Mouse (Mus musculus) retina, postnatal 1 day (tissue): ENCODE data around the gene Grid1.

ENCODE experiments used
- DNase-seq: peaks from one replicate; pipeline ENCODE4 v3.0.0-alpha.2; 2012

Gene Grid1

DNA sequence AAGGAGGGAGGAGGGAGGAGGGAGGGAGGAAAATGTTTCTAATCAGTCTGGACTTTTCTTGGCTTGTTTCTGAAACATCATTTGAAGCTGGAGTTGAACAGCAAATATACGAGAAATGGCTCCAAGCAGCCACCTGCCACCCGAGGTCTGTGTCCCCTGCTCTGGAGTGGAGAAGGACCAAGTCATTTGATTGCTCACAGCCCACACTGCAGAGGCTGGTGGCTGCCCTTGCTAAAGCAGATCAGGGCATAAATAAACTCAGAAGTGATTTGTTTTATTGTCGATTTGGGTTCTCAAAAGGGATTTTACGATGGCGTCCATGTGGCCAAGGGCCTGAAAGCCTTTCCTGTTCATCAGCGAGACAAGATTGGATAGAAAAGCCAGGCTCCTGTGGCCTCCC, 423.0 kb downstream of the Grid1 start:
- DNase-seq, result no peak

DNA sequence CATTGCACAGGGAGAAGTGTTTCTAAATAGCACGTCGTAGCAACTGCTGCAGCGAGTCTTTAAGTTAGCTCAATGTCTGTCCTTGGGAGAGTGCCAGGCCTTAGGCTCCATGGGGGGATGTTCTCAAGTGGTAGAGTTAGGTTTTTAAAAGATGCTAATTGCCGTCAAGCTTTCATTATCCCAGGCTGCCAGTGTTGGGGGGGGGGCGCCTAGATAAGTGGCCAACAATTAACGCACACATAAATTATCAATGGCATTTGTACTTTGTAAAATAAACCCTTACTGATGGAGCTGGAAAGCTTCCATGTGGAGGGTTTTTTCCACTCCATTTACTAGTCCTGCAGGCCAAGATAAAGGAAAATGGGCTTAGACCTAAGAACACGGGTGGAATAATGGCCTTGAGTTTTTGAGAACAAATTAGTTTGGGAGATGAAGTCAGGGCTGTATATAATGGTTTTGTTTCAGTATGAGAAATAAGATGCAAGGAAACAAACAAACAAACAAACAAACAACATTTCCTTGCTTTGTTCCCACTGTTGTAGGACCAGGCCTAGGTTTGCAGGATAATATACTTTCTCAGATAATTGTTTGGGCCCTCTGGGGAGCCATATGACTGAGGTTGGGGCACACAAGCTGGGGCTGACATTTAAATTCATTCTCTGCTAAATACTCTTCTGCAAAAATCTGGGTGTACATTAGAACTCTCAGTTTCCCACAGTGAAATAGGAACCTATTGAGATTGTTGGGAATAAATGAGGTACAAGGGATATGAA, 425.1 kb downstream of the Grid1 start:
- DNase-seq, result peak; percentile 24

DNA sequence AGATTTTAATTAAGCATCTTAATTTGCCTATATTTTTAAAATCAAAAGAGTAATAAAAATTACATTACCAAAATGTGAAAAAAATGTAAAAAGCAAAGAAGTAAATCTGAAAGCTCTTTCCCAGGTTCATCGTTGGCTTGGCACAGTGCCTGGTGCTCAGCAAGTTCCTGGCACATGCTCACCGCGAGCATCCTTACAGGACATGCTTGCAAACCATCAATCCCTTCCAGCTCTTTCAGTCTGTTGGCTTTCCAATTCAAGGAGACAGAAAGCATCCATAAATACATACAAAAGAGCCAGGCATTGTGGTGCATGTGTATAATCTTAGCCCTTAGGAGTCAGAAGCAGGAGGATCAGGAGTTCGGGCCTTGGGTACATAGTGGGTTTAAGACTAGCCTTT, 430.5 kb downstream of the Grid1 start:
- no peak for DNase-seq

DNA sequence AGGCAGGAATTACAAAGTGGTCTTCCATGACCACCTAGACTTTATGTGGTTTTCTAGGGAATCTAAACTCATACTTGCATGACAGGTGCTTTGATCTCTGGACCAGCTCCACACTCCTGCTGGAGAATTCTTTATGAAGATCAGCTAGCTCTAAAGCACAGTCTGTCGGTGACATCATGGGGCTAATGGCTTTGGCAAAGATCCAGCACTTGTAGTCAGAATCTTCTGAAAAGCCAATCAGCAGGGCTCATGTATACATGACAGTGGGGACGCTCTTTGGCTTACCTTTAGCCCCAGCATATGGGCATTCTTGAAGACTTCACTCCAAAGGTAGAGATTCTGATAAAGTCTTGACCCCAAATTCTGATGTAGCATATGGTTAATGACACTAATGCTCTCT, 434.6 kb downstream of the Grid1 start:
- DNase-seq, result peak; percentile 44

DNA sequence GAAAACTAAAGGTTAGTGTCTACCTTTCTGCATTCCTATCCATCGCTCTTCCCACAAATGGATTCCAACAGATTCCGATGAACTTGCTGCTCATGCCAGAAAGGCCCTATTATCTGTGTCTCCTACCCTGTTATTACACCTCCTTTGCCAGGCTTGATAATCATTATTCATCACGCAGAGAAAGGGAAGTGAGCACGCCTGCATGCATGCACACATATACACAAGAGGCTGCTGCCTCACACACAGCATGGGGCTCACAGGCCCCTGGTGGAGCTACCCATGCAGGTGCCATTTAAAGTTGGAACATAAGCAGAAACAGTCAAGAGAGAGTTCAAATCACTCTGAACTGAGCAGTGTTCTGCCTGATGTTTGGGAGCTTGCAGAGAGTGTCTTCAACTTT, 450.4 kb downstream of the Grid1 start:
- DNase-seq, result no peak

DNA sequence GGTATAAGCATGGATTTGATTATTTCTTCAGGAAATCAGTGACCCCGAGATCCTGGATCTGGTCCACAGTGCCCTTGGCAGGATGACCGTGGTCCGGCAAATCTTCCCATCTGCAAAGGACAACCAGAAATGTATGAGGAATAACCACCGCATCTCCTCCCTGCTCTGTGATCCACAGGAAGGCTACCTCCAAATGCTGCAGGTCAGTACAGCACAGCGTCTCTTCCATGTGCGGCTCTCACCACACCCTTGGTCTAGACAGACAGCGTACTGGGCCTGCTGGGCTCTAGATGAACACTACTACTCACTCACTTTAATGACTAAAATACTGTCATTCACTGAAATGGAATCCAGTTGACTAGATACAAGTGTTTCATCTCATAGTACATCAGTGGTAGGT, 489.3 kb downstream of the Grid1 start:
- DNase-seq, result no peak

DNA sequence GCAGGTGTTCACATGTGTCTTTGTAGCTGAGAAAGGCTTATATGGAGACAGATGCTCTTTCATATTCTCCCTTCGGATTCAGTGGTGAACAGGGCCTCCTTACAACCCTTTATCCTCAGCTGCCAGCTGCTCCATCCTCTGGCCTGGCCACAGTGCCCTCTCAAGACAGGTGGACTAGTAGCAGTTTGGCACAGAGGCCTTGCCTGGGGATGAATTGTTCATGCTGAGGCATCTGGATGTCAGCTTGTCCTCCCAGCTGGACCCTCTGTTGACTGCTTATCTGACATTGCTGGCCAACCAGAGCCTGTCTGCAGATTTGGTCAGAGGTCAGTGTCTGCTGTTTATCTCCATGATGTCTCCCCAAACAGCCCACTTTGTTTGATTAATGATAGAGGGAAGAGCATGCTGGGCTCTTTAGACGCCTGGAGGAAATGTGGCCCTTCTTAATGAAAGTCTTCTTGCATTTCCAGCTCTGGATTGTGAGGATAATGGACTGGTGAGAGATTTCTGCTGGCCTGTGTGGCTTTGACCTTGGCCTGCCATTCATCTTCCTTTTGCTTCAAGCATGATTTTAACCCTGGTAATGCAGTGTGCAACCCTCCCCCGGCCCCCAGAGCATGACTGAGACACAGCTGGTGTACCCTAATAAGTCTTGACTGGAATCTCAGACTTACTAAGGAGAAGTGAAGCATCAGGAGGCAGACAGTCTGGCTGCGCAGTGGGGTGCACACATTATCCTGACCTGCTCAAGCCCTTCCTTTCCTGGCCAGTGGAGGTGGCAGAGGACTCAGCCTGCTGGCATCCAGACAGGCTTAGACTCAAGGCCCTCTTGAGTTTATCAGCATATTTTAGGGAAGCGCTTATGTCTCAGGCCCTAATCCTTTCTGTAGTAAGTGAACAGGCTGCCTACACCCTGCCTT, 493.7 kb downstream of the Grid1 start:
- DNase-seq, result peak; percentile 19

DNA sequence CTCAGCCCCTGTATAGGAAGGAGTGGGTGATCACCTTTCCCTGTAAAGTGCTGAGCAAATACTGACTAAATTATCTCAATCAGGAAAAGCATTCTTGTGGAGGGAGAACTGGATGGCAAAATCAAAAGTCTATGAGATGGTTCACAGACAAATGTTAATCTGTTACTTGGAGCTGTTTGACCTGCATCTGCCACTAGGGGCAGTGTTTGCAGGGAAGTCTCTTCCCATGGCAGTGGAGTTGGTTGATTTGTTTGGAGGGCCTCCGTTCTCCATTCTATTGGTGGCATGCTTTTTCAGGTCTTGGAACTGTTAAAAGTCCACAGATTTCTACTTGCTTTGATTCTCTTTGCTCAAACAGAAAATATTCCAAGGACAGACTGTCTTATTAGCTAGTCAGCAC, 506.4 kb downstream of the Grid1 start:
- peak; percentile 43 for DNase-seq

DNA sequence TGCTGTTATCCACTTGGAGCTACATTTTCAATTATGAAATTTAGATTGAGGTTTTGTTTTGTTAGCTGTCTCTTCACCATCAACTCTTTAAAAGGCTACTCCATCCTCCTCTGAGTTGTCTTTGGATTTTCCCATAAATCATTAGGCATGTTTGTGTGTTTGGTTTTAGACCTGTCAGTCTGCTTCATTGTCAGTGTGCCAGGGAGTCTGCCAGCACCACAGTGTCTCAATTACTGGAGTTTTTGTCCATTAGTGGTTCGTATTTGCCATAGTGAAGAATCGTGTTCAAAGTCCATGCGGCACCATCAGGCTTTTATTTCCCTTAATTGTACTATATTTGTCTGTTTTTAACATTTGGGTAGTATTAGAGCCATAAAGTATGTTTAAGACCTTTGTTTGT, 516.7 kb downstream of the Grid1 start:
- DNase-seq, result no peak

DNA sequence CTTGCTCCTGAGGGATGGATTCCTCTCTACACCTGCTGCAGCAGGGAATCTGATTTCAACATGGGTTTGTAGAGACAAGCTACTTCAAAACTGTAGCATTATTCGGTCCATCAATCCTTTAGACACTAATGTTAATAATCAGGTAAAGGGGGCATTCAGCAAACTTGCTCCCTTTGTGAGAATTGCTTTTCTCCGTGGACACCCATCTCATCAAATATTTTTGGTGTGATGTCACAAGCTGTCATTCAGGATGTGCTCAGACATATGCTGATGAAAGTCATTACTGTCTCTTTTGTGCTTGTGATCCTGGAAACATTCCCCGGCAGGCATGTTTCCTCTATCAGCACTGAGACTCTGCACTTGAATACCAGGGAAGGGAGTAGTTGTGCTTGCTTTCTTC, 536.1 kb downstream of the Grid1 start:
- peak; percentile 74 for DNase-seq

DNA sequence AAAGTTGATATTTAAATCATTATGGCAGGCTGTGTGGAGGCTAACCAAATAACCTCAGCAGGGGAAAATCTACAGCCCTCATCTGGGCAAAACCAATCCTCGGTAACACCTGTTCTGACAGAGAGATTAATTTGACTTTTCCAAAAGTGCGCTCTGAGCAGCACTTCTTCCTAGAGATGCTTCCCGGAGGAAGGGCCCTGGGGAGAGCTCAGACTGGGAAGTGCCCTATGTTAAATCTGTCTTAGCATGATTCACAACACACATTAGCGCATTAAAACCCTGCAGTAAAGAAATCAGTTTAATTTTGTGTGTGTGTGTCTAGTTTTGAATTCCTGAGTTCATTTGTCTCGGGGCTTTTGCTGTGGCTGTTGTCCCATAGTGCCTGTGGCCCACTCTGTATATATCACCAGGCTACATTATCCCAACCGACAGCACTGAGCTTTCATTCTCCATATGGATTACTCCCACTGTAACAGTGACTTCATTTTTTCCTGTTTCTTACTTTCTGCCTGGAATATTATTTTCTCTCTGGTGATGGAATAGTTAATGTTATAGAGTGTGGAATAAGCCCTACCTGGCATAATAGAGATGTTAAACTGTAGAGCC, 536.7 kb downstream of the Grid1 start:
- no peak for DNase-seq

DNA sequence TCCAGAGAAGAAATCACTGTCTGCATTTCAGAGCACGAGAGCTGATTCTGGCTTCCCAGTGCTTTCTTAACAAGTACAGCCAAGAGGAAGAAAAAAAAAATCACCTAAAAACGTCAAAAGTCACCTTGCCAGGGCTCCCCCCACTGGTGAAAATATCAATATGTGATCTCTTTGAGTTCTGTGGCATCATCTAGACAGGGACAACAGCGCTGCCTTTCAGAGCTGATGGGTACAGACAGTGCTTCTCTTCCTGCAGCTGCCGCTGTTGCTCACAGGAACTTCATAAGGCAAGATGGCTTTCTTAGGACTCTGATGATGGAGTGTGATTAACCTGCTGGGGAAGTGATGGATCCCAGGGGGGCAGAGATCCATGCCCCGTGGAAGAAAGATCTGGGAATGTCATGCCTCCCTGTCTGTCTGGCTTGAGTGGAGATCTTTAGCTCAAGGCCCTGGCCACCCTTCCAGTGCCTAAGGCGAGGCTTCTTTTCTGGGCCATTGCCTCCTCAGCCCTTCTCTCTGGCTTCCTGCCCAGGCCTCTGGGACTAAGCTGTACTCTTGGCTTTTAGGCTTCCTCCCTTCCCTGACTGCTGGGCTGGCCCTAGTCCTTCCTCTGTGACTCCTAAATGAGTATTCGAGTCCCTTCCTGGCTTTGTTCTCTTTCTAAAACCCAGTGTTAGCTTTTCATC, 538.4 kb downstream of the Grid1 start:
- peak; percentile 29 for DNase-seq

DNA sequence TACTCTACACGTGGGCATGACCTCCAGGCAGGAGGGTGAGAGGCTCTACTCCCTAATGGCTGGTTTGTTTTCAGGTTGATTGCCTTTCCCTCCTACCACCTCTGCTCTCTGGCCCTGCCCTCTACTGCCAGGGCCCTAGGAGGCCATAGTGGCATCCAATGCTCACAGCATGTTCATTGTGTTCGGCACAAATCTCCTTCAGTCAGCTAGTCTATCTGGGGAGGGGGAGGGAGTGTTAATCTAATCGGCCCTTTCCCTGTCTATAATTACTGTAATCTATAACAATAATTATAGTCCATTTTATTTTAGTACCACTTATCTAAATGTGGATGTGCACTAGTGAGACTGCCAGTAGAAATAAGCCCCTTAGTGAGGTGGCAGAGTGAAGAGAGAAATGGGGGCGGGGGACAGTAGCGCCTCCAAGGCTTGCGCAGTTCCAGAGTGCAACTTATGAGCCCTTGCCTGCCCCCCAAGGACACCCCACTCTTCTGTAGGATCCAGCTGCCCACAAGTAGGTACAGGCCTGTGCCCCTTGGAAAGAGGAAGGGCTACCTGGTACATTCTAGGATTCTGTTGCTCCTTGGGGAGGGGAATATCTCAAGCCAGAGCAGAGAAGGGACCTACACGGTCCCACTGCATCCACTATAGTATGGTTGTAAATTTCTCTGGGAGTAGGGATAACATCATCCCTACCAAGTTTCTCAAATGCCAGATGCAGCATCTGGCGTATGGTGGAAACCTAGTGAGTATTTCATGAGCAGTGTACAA, 545.5 kb downstream of the Grid1 start:
- no peak for DNase-seq

DNA sequence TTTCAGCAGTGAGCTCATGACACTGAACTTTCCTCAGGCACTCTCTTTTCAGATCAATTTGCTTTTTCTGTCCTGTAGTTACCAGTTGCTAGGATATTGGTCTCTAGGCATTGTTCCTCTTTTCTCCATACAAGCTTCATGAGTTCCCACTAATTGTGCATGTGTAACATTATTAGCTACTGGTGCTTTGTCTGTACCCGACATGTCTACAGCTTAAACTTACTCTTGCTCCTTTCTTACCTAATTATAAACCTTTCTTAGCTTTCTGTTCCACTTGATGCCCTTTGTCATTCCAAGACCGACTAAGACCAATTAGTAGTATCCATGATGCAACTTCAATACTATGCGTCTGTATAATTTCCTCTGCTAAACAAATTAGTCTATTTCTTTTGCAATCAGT, 554.5 kb downstream of the Grid1 start:
- DNase-seq, result no peak

DNA sequence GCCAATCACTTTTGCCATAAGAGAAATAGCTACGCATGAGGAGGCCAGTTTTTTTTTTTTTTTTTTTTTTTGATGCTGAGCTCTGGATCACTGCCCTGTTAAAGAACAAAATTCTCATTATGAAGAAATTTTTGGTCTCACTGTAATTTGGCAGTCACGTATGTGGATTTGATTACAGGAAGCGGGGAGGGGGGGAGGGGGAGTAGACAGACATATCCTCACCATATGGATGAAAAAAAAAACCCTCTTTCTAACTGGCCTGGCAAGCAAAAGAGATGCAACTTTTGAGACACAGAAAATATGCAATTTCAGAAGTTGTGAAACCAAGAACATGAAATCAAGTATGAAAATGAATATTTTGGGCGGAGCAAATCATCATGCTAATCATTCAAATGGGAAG, 573.7 kb downstream of the Grid1 start:
- DNase-seq, result no peak

DNA sequence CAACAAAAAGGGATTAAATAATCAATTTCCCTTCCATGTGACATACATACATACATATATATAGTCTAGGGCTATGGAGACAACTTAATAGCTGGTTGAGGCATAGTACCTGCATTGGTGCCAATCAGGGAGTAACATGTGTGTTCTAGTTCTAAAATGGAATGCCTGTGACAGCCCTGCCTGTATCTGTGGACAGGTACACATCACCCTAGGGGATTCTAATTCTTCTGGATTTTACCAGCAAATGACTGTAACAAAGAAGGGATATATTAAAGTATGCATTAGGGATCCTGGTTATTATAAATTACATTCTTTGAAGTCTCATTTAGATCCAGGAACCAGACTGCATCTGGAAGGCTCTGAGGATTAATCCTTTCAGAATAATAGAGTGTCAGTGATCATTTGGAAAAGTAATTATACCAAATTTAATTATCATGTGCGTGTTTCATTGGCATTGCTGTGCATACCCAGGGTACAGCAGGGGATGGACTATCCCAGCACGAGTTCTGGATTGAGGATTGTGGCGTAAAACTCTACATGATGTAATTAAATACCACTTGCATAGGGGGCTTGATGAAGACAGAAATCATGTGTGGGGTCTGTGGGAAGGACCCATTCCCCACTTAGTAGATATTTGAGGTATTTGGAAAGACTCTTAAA, 584.5 kb downstream of the Grid1 start:
- DNase-seq, result no peak

DNA sequence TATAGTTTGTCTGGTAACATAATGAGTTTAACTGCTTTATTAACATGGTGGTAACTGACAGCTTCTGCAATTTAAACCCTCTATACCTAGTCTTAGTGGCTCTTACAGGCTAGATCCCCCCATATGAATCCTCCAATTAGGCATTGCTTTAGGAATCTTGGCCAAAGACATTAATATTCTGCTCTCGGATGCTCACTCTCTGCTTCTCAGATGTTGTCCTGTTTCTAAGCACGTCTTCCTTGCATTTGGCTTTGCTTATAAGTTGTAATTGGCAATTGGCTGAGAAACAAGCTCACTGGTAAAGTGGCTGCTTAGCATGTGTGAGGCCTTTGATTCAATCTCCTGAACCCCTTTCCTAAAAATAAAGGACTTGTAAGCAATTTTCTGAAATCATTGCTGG, 610.4 kb downstream of the Grid1 start:
- DNase-seq, result no peak

DNA sequence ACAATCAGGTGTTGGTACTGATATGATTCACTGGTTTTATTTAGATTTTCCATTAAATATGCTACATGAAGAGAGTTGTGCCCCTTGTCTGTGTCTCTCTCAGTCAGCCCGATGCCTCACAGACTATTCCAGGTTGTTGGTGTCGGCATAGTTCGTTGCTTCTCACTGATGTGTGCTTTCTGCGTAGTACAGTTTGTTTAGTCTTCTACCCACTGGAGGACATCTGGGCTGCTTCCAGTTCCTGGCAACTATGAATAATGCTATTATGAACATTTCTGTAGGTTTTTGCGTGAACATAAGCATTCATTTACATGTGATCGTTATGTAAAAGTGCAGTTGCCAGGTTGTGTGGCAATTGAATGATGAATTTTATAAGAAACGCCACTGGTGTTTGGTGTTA, 633.8 kb downstream of the Grid1 start:
- DNase-seq, result no peak

DNA sequence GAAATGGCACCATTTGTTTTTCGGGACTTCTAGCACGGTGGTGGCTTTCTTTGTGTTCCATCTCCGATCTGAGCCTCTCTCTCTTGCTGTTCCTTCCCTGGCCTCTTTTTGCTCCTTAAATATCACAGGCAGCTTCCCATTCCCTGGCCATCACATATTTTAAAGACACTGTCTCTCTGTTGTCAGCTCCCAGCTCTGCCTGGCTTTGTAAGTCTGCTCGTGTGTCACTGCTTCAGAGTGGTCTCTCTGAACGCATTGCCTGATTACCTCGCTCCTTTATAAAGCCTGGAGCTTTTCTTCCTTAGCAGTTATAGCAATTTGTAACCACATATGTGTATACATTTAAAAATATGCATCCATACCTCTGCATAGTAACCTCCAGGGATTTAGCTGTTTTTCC, 648.3 kb downstream of the Grid1 start:
- DNase-seq, result no peak

DNA sequence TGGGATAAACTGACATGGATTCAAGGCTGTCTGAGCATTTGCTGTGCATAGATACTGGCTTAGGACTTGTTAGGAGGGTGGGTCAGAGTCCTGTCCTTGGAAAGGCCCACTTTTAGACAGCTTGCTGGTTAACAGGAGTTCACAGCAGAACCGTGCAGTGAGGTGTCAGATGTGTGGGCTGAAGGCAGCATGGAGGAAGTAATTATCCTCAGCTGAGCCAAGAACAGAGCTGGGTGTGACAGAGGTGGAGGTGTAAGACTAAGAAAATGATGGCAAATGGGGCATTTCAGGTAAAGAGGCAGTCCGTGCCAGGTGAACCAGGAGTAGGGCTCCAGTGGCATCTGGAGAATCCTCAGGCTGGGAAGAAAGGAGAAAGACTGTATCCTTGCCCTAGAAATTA, 666.1 kb downstream of the Grid1 start:
- no peak for DNase-seq

DNA sequence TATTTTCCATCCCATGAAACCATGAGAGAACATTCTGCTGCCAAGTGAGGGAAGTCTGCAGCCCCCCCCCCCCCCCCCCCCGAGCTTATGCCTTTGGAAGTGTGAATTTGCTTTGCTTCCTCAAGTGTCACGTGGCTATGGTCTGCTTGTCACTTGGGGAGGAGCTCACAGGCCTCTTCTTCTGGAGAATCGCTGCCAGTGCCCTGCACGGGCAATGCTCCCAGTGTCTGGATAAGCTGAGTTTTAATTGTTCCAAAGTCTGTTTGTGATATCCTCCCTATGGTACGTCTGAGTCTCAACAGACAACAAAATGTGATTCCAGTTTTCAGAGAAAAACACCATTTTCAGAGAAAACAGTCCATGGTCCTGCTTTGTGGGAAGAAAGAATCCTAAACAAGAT, 682.4 kb downstream of the Grid1 start:
- DNase-seq, result no peak

DNA sequence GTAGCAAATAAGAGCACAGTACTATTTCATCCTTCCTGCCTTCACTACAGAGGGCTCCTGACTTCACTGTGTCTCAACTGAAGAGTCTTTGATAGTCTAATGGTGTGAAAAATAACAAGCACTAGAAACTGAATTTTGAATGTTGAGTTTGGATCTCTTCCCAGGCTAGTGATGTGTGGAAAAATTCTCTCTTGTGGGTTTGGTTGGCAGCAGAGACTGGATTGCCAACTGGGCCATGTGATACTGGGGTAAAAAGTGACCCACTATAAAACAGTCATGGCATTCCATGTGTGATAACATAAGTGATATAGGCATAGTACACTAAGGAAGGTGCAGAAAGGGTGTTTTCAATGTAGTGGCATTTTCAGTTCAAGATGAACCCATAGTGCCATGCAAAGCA, 699.5 kb downstream of the Grid1 start:
- no peak for DNase-seq
